Mouse (Mus musculus) stomach, postnatal 0 days (tissue): ENCODE results near the gene Capn2.

ENCODE experiments used
- CTCF ChIP-seq: IDR thresholded peaks from 2 replicates; pipeline ENCODE4 v1.5.1; 2016; ENCODE audit warnings: antibody characterized with exemption, low read depth, mild to moderate bottlenecking, moderate library complexity
- EP300 ChIP-seq: optimal IDR thresholded peaks from 2 replicates; pipeline ENCODE3; 2016; ENCODE audit warnings: antibody characterized with exemption

- TF ChIP-seq EP300 (no peak), CTCF (no peak)
Observed at GRCm38 (mm10) chr1:182424274-182424673, 93.1 kb downstream of the Capn2 start.
